Mouse (Mus musculus) midbrain, embryonic 16.5 days (tissue): ENCODE results near the gene Nav1. TPM values are rescaled to one million over a fixed set of nuclear protein-coding genes. Genes with fewer than 3 reads are reported as not detected.

Source experiments
- ATAC-seq: fragments of 200-750 bp; cut with Nextera tagmentation; 2 replicates; pipeline ENCODE4 v1.8.0; 2017; ENCODE audit warnings: moderate TSS enrichment
- H3K27ac ChIP-seq: fragments of 300-500 bp; sonication (generic); 2 replicates; pipeline ENCODE4 v1.5.1; 2014; ENCODE audit warnings: mild to moderate bottlenecking, low read length, mixed read lengths
- H3K27me3 ChIP-seq: fragments of 300-500 bp; sonication (generic); 2 replicates; pipeline ENCODE4 v1.6.1; 2014; ENCODE audit warnings: low read depth, low read length, mixed read lengths; ENCODE audit not compliant: control insufficient read depth, insufficient read depth
- H3K36me3 ChIP-seq: fragments of 300-500 bp; sonication (generic); 2 replicates; pipeline ENCODE4 v1.6.1; 2014; ENCODE audit warnings: mild to moderate bottlenecking, low read length, moderate library complexity, mixed read lengths; ENCODE audit not compliant: control insufficient read depth, insufficient read depth
- H3K4me1 ChIP-seq: fragments of 300-500 bp; sonication (generic); 2 replicates; pipeline ENCODE4 v1.6.1; 2014; ENCODE audit warnings: mild to moderate bottlenecking, low read length, mixed read lengths; ENCODE audit not compliant: control insufficient read depth, insufficient read depth
- H3K4me2 ChIP-seq: fragments of 300-500 bp; sonication (generic); 2 replicates; pipeline ENCODE4 v1.6.1; 2014; ENCODE audit warnings: mild to moderate bottlenecking, low read length, mixed read lengths
- H3K4me3 ChIP-seq: fragments of 300-500 bp; sonication (generic); 2 replicates; pipeline ENCODE4 v1.5.1; 2014; ENCODE audit warnings: low read depth, mild to moderate bottlenecking, low read length, moderate library complexity, mixed read lengths
- H3K9ac ChIP-seq: fragments of 300-500 bp; sonication (generic); 2 replicates; pipeline ENCODE4 v1.6.1; 2014; ENCODE audit warnings: low read depth, low read length, mixed read lengths
- H3K9me3 ChIP-seq: fragments of 300-500 bp; sonication (generic); replicated peaks from 2 replicates; pipeline ENCODE4 v1.6.1; 2014; ENCODE audit warnings: mild to moderate bottlenecking, low read length, mixed read lengths; ENCODE audit not compliant: control insufficient read depth, poor library complexity, severe bottlenecking
- whole genome bisulfite sequencing: fragments of 180-500 bp; shearing (Covaris S2); extraction: QIAGEN DNeasy Blood & Tissue Kit; methylation state at CpG from one replicate; pipeline ENCODE4 v1.1.7; 2014; 5-methylcytosine and 5-hydroxymethylcytosine counted together
- polyA plus RNA-seq: library from polyadenylated mRNA; unstranded; fragments of >200 nt; fragmentation: Nextera tagmentation; extraction: Ambion mirVana; gene quantifications from 2 replicates; pipeline ENCODE4 v1.2.1, GENCODE M21; 2015

The Nav1 gene
- polyA plus RNA-seq, 1 experiment from 2014 or later = 53.9 TPM

GRCm38 (mm10) chr1:135503436-135503835 is 103.7 kb downstream of the Nav1 start:
- Histone ChIP-seq H3K36me3 (no peaks in the 10 kb centered on the region), H3K9me3 (no peaks in the 10 kb centered on the region), H3K9ac (no peak overlapping the region), H3K4me2 (no peak overlapping the region), H3K27me3 (no peaks in the 10 kb centered on the region), H3K4me1 (peaks cover 17% of the 10 kb centered on the region), H3K4me3 (no peak overlapping the region), H3K27ac (no peak overlapping the region)
- no peak for ATAC-seq
- WGBS = 87% methylated on average over 2 of the region's 2 CpGs

GRCm38 (mm10) chr1:135502750-135503149 is 104.3 kb downstream of the Nav1 start:
- Histone ChIP-seq H3K27ac (no peak overlapping the region), H3K9ac (no peak overlapping the region), H3K36me3 (no peaks in the 10 kb centered on the region), H3K4me2 (no peak overlapping the region), H3K4me1 (peaks cover 11% of the 10 kb centered on the region), H3K27me3 (no peaks in the 10 kb centered on the region), H3K9me3 (no peaks in the 10 kb centered on the region), H3K4me3 (no peak overlapping the region)
- WGBS = 78% methylated on average over 9 of the region's 9 CpGs
- ATAC-seq = no peak

- Histone ChIP-seq H3K4me2 (no peak overlapping the region), H3K27ac (no peak overlapping the region), H3K27me3 (no peaks in the 10 kb centered on the region), H3K36me3 (no peaks in the 10 kb centered on the region), H3K9ac (no peak overlapping the region), H3K9me3 (no peaks in the 10 kb centered on the region), H3K4me3 (no peak overlapping the region), H3K4me1 (peaks cover 10% of the 10 kb centered on the region; the same call in 1 of the 2 replicates)
- ATAC-seq = no peak
- WGBS = 38% methylated on average over 8 of the region's 8 CpGs
These were observed 105.0 kb downstream of the Nav1 start for GRCm38 (mm10) chr1:135502135-135502534.

GRCm38 (mm10) chr1:135498455-135499358 is 108.4 kb downstream of the Nav1 start:
- no peak overlapping the region for H3K27ac ChIP-seq
- H3K9ac ChIP-seq = no peak overlapping the region
- no peak for ATAC-seq
- H3K4me3 ChIP-seq = no peak overlapping the region
- H3K27me3 ChIP-seq = no peaks in the 10 kb centered on the region
- peaks cover 13% of the 10 kb centered on the region; the same call in 1 of the 2 replicates for H3K4me1 ChIP-seq
- H3K9me3 ChIP-seq = no peaks in the 10 kb centered on the region
- WGBS = 20% methylated on average over 20 of the region's 20 CpGs
- no peaks in the 10 kb centered on the region for H3K36me3 ChIP-seq
- H3K4me2 ChIP-seq = no peak overlapping the region

- no peak overlapping the region for H3K9ac ChIP-seq
- H3K9me3 ChIP-seq = no peaks in the 10 kb centered on the region
- H3K27me3 ChIP-seq = no peaks in the 10 kb centered on the region
- no peak for ATAC-seq
- H3K27ac ChIP-seq = no peak overlapping the region
- no peaks in the 10 kb centered on the region for H3K36me3 ChIP-seq
- H3K4me3 ChIP-seq = no peak overlapping the region
- no peak overlapping the region for H3K4me2 ChIP-seq
- peaks cover 26% of the 10 kb centered on the region for H3K4me1 ChIP-seq
- WGBS = 92% methylated on average over 1 of the region's 1 CpGs
These were observed 112.0 kb downstream of the Nav1 start for GRCm38 (mm10) chr1:135495048-135495447.

- no peaks in the 10 kb centered on the region for H3K36me3 ChIP-seq
- ATAC-seq = no peak
- no peak overlapping the region for H3K27ac ChIP-seq
- no peak overlapping the region for H3K4me3 ChIP-seq
- H3K9me3 ChIP-seq = no peaks in the 10 kb centered on the region
- H3K27me3 ChIP-seq = no peaks in the 10 kb centered on the region
- peaks cover 22% of the 10 kb centered on the region for H3K4me1 ChIP-seq
- WGBS = 83% methylated on average over 6 of the region's 6 CpGs
- no peak overlapping the region for H3K9ac ChIP-seq
- no peak overlapping the region for H3K4me2 ChIP-seq
These were observed 113.2 kb downstream of the Nav1 start for GRCm38 (mm10) chr1:135493862-135494261.

GRCm38 (mm10) chr1:135492406-135492805 is 114.7 kb downstream of the Nav1 start:
- Histone ChIP-seq H3K4me1 (peaks cover 16% of the 10 kb centered on the region), H3K9ac (no peak overlapping the region), H3K4me2 (no peak overlapping the region), H3K36me3 (no peaks in the 10 kb centered on the region), H3K27ac (no peak overlapping the region), H3K9me3 (no peaks in the 10 kb centered on the region), H3K4me3 (no peak overlapping the region), H3K27me3 (no peaks in the 10 kb centered on the region)
- ATAC-seq = no peak
- WGBS = 23% methylated on average over 10 of the region's 10 CpGs

GRCm38 (mm10) chr1:135490931-135491666 is 116.0 kb downstream of the Nav1 start:
- Histone ChIP-seq H3K27ac (no peak overlapping the region), H3K4me3 (no peak overlapping the region), H3K4me2 (no peak overlapping the region), H3K4me1 (peaks cover 16% of the 10 kb centered on the region), H3K9me3 (no peaks in the 10 kb centered on the region), H3K9ac (no peak overlapping the region), H3K27me3 (no peaks in the 10 kb centered on the region), H3K36me3 (no peaks in the 10 kb centered on the region)
- WGBS = 60% methylated on average over 10 of the region's 10 CpGs
- no peak for ATAC-seq

- Histone ChIP-seq H3K4me3 (no peak overlapping the region), H3K27ac (no peak overlapping the region), H3K4me1 (peaks cover 13% of the 10 kb centered on the region), H3K9me3 (no peaks in the 10 kb centered on the region), H3K27me3 (no peaks in the 10 kb centered on the region), H3K9ac (no peak overlapping the region), H3K36me3 (peaks cover under 1% of the 10 kb centered on the region; the same call in 1 of the 2 replicates), H3K4me2 (no peak overlapping the region)
- WGBS = 53% methylated on average over 9 of the region's 9 CpGs
- no peak for ATAC-seq
These were observed 118.2 kb downstream of the Nav1 start for GRCm38 (mm10) chr1:135488879-135489278.
